Mouse (Mus musculus) spleen, postnatal 36 days (tissue): ENCODE results near the gene Scpep1.
A peak's percentile ranks its signal among the peaks of the same experiment; 100 is the strongest.

Experiments
- DNase-seq, 2 experiments: peaks; one replicate each; pipeline ENCODE4 v3.0.0; 2022; ENCODE audit warnings: low spot score in 2 of 2, mixed read lengths in 1 of 2

The Scpep1 gene

DNA sequence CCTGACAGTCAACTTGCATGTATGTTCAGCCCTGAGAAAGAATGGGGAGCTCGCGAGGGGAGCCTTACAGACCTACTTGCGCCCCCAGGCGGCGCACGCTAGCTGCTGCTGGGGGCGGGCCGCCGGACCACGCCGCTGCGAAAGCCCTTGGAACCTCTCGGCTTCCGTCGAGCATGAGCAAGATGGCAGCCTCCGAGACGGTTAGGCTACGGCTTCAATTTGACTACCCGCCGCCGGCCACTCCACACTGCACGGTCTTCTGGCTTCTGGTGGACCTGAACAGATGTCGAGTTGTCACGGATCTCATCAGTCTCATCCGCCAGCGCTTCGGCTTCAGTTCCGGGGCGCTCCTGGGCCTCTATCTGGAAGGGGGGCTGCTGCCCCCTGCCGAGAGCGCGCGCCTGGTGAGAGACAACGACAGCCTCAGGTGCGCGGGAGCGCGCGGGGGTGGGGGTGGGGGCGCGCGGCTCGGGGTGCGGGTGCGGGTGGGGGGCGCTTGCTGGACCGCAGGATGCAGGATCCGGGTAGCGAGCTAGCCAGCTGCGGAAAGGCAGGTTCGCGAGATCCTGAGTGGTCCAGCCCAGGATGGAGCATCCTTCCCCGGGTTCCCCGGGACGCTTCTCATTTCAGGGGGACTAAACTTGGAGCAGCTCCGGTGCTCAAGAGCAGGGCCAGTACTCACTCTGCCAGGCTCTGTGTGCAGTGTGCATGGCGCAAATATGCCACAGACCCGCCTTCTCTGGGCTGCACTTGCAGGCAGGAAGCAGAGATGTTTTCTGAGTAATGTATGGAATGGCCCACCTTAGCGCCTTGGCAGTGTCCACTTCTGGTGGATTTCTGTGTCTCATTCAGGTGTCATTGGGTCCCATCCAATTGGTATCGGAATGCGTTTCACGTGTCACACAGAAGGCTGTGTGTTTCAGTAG, 18.8 kb upstream of the Scpep1 start:
- DNase-seq: peak; percentile 89

DNA sequence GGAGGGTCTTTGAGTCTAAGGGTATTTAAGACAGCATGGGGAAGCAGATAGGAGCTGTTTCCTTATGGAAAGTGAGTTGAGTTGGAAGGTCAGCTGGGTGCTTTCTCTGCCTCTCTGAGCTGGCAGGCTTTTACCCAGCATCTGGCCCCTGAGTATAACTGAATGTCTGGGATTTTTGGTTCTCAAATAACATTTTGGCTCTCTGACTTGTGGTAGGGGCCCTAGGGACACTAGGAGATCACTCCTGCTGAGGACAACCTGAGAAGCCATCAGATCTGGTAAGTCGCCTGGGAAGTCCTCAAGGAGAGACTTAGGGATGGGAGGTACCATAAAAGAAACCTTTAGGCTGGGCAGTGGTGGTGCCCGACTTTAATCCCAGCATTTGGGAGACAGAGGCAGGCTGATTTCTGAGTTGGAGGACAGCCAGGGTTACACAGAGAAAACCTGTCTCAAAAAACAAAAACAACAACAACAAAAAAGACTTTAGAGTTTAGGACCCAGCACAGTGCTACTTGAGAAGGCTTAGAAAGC, 15.0 kb upstream of the Scpep1 start, which contains the start of gene Coil:
TSS of gene Coil (plus strand) at position 51 of the 531 bp plus-strand sequence.
- DNase-seq: no peak

DNA sequence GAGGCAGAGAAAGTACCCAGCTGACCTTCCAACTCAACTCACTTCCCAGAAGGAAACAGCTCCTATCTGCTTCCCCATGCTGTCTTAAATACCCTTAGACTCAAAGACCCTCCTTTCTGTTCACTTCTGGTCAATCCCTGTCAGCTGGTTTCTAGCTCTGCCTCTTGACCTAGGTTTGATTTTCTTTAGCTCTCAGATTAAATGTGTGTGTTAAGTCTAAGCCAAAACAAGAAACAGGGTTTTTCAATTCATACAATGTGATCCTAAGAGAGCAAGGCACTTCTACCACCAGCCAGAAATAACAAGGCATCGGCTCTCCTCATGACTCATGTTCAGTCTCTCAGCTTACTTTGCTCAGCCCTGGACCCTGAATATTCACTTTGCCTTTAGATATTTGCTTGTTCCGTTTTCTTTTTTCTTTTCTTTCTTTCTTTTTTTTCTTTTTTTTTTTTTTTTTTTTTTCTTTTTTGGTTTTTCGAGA, 11.7 kb upstream of the Scpep1 start, which contains the start of gene Elobl:
TSS of gene Elobl (minus strand) at position 51 of the 481 bp plus-strand sequence.
- DNase-seq: no peak

DNA sequence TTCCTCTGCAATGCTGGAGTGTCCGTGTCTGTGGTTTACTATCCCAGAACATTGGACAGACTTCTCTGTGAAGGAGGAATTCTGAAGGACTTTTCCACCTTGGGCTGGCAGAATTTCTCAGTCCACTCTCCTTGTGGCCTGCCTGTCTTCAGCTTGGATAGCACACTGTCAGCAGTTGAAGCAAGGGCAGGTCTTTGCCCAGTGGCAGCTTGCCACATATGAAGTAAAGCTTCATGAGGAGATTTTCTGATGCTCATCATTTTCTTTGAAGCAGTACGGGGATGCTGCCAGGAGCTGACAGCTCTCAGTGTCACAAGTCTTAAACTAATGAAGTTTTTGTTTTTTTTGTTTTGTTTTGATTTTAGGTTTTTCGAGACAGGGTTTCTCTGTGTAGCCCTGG, 3.6 kb upstream of the Scpep1 start:
- DNase-seq: no peak

DNA sequence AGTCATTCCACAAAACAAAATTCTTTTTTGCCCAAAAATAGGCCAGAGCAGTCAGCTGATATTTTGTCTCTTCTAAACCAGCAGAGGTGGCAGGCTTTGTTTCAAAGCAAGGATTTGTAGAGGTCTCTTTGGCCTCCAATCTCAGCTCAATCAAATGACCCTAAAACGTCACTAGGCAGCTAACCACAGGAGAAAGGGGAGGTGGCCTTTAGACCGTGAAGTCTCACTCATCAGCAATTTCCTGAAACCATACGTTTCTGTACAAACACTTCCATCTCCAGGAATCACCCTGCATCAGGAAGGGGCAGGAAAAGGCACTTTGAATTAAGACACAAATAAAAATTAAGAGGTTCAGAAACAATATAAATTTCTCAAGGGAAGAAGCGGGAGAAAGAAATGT, 462 bp downstream of the Scpep1 start:
- peak; percentile 39 to 50 for DNase-seq

DNA sequence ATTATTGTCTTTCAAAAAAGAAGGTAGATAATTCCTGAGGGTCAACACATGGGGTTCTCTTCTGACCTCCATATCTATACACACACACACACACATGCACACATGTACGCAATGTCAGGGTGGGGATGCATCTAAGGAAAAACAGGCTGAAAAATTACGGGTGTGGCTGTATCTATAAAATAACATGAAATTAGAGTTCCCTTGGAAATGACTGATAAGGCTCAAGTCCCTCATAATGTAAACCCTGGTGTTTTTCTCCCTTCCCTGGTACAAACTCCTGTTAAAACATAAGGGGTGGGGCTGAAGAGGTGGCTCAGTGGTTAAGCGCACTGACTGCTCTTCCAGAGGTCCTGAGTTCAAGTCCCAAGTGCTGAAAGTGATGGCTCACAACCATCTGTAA, 1.7 kb downstream of the Scpep1 start:
- no peak for DNase-seq

DNA sequence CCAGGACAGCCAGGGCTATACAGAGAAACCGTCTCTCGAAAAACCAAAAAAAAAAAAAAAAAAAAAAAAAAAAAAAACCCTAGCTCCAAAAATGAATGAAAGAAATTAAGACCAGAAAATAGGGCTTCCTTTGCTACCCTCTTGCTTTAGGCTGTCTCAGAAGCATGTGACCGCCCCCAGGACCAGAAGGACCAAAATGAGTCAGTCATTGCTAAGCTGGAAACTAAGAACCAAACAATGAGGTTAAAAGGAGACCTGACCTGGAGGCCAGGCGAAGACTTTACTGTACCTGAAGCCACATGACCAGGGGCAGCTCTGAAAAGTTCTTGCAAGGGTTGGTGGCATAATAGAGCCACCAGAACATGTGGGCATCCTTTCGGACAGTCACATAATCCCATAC, 3.1 kb downstream of the Scpep1 start:
- no peak for DNase-seq

DNA sequence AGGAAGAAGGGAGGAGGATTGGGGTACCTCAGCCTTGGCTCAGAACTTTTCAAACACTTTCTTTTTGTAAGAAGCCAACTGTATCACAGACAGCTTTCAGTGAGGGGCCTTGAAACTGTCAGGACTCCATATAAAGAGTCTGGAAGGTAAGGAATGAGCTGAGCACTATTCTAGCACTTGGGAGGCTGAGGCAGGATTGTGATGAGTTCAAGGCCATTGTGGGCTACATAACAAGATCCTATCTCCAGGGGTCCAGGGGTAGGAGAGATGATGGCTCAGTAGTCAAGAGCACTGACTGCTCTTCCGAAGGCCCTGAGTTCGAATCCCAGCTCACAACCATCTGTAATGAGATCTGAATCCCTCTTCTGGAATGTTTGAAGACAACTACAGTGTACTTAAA, 3.7 kb downstream of the Scpep1 start:
- DNase-seq: no peak

DNA sequence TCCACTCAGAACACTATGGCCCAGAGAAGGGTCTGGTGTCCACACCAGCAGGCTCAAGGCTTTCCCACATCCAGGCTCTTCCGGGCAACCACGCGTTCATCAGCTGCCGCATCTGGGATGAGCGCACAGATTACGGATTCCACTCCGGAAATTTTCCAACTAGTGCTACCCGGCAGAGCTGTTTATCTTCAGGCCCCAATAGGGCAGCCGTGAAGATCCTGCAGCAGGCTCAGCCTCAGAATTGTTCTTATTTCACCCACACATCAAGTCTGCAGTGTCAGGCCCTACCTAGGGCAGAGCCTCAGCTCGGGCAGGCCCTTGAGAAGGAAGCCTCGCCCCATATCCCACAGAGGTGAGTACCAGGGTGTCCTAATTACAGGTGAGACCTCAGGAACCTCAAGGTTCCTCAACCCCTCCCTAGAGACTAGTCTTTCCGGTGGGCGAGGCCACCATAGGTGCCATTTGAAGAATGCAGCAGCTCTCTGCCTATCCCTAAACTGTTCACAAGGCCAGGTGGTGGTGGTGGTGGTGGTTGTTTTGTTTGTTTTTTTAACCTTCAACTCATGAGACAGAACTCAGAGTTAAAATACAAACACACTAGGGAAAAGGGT, 4.5 kb downstream of the Scpep1 start:
- DNase-seq: no peak

DNA sequence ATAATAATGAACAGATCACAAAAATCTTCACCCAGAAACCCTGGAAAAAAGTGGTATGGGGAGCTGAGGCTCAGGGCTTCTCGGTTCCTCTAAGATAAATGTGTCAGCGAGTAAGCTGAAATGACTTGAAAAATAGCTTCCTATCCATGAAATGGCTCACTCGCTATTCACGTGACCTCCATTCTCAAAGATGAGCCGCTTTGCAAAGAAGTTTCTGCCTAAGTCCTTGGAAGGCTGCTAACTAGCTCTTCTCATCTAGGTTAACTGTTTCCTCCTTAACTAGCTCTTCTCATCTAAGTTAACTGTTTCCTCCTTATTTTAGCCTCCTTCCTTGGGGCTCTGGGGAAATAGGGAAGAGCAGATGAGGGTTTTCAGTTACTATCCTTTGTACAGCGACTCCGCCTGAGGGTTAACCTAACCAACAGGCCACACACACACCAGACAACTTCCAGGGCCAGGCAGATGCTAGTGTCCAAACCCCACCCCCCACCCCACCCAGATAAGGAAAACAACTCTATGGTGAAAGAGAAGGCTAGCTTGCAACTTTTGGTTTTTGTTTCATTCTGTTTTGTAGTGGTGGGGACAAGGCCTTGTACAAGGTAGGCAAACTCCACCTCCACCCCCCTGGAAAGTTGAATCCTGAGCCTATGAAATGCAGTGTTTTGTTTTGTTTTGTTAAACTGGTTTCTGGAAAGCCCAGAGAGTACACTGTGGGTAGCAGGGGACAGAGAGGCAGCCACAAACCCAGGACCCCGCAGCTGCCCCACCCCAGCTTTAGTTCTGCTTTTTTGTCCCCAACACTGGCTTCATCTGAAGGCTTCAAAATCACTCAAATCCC, 5.2 kb downstream of the Scpep1 start:
- DNase-seq: peak; percentile 53 to 59

DNA sequence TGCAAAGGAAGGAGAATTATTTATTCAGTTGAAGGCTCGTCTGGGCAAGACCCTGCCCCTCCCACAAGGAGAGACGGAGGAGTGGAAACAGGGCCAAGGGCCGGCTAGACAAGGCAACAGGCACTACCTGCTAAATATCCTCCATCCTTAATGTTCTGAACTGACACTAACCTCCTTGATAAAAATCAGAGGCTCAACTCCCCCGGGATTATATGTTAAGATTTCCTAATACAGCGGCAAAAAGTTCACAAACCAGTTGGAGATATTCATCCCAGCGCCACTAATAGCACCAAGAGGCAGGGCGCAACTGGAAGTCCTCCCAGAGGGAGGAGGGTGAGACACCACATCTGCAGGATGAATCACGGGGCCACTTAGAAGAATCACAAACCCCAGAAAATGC, 6.4 kb downstream of the Scpep1 start:
- DNase-seq: no peak

DNA sequence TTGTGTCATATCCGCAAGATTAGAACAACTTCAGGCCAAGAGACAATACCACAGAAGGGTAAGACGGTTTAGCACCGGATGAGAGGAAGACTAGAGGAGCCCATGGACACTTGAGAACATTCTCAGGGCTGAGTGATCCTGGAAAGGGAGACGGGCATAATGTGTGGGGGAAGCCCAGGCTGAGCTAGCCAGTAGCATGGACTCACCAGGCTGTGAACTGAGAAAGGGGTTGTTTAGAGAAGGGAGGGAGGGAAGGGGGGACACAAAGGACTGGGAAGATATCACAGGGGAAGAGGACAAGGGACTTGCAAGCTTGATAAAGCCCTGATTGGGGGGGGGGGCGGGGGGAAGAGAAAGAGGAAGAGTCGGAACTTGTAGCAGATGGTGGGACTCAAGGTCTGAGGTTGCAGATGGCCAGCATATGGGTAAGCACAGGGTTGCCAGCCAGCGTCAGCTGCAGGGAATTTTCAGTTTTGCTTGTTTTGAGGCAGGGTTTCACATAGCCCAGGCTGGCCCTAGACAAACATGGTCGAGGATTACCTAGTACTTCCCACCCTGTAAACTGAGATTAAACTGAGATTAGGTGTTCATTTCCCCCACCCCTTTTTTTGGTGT, 9.2 kb downstream of the Scpep1 start:
- peak in 1 of 2 experiments; percentile 19 for DNase-seq

DNA sequence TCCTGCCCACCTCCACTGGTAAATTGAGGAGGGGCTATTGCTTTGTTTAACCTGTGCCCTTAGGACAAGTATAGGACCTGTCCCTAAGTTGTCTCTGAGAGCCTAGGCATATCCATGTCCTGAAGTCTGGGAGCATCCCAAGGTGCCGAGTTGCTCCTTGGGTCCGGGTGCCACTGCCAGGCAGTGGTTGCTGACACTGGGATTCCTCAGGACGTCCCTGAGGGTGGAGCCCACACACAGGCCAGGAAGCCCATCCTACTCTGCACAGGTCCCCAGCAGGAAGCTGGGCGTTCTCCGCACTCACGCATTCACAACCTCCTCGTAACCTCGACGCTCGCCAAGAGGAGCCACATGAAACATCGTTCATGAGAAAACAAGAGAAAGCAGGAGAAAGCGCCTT, 13.8 kb downstream of the Scpep1 start:
- no peak for DNase-seq

DNA sequence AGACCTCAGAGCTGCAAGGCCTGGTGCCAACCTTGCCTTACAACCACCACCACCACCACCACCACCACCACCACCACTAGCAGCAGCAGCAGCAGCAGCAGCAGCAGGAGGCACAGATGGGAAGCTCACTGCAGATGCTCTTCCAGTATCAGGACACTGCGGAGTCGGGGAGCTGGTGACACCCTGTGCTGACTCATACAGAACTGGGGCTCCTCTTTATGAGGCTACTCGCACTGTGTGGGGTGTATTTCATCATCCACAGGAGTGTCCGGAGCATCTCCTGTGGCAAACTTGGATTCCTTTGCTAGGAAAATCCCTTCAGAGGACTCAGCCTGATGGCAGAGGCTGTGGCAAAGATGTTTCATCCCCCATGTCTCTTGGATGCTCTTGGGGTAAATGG, 15.6 kb downstream of the Scpep1 start:
- DNase-seq: no peak

DNA sequence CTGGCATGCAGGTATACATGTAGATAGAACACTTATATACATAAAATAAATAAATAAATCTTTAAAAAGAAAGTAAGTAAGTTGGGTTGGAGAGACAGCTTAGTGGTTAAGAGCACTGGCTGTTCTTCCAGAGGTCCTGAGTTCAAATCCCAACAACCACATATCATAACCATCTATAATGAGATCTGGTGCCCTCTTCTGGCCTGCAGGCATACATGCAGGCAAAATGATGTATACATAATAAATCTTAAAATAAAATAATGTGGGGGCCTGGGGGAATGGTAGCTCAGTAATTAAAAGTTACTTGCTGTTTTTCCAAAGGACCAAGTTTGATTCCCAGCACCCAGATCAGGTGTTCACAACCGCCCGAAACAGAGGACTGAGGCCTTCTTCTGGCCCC, 16.5 kb downstream of the Scpep1 start:
- DNase-seq: no peak

DNA sequence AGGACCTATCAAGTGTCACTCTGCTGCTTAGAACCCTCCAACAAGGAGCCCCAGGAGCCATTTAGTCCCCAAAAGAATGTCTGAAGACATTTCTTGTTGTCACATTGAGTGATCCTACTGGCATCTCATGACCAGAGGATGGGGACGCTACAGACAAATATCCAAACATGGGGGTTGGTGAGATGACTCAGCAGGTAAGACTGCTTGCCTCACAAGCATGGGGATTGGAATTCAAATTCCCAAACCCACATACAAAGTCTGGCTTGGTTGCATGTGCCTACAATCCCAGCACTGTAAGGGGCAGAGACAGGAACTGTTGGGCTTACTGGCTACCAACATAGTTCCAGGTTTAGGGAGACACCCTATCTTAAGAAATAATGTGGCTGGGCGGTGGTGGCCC, 17.4 kb downstream of the Scpep1 start:
- no peak for DNase-seq

DNA sequence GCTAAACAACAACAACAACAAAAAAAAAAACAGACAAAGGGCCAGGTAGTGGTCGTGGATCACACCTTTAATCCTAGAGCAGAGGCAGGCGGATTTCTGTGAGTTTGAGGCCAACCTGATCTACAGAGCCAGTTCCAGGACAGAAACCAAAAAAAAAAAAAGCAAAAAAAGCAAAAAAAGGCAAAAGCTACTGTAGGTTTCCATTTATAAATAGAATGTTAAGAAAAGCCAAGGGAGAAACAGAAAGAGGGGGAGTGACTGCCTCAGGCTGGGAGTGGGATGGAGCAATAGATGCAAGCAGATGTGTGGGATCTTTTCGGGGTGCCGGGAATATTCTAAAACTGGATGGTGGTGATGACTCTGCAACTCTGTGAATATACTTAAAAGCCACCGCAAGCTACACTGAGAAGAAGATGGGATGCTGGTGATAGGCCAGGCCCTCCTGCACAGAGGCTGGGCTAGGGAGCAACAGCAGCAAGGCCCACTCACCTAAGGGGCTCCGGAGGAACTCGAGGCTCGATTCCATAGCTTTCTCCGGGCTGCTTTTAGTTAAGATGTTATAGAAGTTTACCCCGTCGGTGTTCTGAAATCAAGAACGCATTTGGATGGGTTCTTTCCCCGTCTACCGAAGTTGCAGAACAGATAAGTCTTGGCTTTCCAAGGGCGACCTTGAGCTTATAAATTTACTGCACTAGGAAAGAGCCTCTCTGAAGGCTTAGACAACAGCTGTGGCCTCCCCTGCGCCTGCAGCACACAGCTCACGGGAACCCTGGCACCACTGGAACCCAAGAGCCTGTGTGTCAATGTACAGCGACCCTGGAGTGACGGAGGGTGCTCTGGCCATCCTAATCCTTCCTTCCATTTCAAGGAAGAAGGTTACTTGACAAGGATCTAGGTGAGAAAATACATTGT, 20.9 kb downstream of the Scpep1 start:
- DNase-seq: no peak

DNA sequence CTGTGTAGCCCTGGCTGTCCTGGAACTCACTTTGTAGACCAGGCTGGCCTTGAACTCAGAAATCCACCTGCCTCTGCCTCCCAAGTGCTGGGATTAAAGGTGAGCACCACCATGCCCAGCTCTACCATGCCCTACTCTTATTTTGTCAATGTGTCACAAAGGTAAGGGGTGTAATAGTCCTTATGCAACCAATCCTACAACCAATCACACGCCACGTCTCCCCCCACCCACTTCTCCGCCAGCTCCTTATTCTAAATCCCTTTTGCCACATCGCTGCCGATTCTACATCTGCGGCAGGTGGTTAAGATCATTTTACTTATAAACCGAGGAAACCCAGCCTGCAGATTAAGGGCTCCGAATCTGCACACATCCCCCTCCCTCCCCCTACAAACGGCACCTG, 22.2 kb downstream of the Scpep1 start:
- DNase-seq: no peak

DNA sequence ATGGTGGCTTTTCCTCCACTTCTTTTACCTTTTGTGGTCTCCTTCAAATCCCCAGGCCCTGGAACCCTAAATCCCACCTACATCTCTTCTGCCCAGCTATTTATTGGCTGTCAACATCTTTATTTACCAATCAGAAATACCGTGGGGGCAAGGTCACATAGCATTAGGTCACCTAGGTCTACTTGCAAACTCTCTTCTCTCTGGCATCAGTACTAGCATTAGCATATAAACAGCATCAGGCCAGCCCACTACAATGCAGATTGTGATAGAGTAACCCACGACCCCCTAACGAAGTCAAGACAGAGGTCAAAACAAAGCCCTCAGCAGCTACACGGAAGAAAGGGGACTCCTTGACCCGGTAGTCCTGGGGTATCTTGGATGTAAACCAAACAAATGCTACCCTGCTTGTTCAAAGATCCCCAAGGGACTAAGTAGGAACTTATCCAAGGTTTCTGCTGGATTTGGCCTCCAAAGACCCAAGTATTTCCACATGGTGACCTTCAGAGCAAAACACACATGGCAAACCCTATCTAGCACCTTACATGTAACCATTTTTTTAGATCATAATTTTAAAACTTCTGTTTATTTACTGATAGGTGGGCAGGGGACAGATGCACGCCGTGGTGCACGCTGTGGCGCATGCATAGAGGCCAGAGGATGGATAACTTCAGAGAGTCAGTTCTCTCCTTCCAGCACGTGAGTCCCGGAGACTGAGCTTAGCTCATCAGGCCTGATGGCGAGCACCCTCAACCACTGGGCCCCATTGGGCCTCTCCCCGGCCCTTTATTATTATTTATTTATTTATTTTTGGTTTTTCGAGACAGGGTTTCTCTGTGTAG, 23.4 kb downstream of the Scpep1 start:
- no peak for DNase-seq
